Mouse (Mus musculus) monocyte, adult 59 days (primary cell): Measurements from ENCODE around the gene Nom1. TPM values are rescaled to one million over a fixed set of nuclear protein-coding genes. Genes with fewer than 3 reads are reported as not detected.

Experiments
- total RNA-seq, 2 experiments: library from RNA; stranded (reverse); gene quantifications; one replicate each; pipeline ENCODE4 v1.2.4; 2023

Gene Nom1
- 10 to 100 TPM; 11.2 to 22.1 TPM for total RNA-seq

GRCm38 (mm10) chr5:29434228-29434871, at the start of gene Nom1:
Gene Nom1 (plus strand): TSS chr5:29434664.

DNA sequence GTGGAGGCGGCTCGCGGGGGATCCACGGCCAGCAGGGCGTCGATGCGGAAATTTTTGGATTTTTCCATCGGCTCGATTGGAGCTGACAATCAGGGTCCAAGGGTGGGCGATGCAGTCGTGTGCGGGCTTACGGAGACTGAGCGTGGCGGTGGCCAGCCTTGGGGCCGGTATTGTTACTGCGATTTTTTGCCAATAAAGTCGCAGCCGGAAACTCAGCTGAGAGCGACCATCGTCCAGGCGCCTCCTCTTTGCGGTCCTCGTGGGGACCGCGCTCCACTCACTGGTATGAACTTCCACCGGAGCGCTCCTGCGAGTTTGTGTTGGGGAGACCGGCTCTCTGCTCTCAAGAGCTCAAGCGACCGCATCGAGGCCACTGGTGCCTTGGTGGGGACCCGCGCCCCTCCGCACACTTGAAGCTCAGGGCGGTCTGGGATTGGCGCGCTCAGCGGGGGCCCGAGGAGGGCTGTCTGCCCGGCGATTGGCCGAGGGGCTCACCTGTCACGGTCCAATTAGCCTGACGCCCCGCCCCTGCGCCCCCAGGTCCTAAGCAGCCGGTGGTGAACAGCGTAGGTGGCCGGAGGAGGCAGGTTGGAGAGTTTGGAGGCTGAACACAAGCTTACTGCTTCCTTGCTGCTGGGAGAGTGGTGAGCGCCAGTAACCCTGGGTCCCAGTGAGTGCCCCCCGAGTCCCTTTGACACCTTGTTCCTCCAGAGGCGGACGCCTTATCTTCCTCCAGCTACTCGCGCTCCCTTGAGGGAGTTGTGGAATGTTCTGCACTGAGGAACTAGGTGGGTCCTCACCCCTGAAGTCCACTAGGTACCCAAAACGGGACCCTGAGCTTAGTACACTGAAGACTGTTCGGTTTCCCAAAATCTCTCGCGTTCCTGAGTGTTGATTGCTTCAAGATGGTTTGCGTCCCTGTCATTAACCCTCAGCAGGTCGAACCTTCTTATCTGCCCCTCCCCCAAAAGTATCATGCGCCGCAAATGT, 44.0 kb downstream of the Nom1 start, which contains the start of gene Mnx1:
Gene Mnx1, minus strand, starts transcription at position 263 of the 990 bp plus-strand sequence.

Other genes with a start within 250 kb of the Nom1 start
- not detected for gene Rnf32, start 238.7 kb upstream of the Nom1 start, total RNA-seq
- gene Lmbr1, start 56.3 kb upstream of the Nom1 start, total RNA-seq: 1 to 10 TPM; 1.4 to 4.1 TPM
- gene Mnx1, start 43.8 kb downstream of the Nom1 start, total RNA-seq: not detected
- 10 to 100 TPM; 25.6 to 25.7 TPM for gene Ube3c, start 134.6 kb downstream of the Nom1 start, total RNA-seq